Mouse (Mus musculus): ENCODE results near the gene Mrps7.

- TF ChIP-seq CTCF (IDR thresholded peaks at IDR 0.05; ENCODE audit: low read depth, low read length) (no peak), POLR2AphosphoS5 (IDR thresholded peaks at IDR 0.05; ENCODE audit: insufficient replicate concordance, low read depth, low read length) (no peak), GATA1 (IDR thresholded peaks at IDR 0.05; ENCODE audit: borderline replicate concordance, low read length) (no peak), TAL1 (conservative IDR thresholded peaks at IDR 0.05; ENCODE audit: low read depth, low read length) (no peak)
These were observed 30.4 kb downstream of the Mrps7 start for GRCm38 (mm10) chr11:115634109-115634508.

Data from G1E (cell line).